Mouse (Mus musculus): ENCODE results near the gene Vmn2r87. TPM values are rescaled to one million over a fixed set of nuclear protein-coding genes. Genes with fewer than 3 reads are reported as not detected.

The Vmn2r87 gene
- polyA plus RNA-seq, 1 experiment from 2014 or later: not detected

Other genes with a start within 250 kb of the Vmn2r87 start
- 5.4 and 6.1 TPM in 2 replicates for gene Neurod4, start 217.2 kb downstream of the Vmn2r87 start, polyA plus RNA-seq (2015; fragmentation: Nextera tagmentation; extraction: Ambion mirVana)
- gene Tespa1, start 174.5 kb downstream of the Vmn2r87 start, polyA plus RNA-seq (2015; fragmentation: Nextera tagmentation; extraction: Ambion mirVana): not detected in 2 replicates
- not detected in 2 replicates for gene Vmn2r84, start 103.1 kb downstream of the Vmn2r87 start, polyA plus RNA-seq (2015; fragmentation: Nextera tagmentation; extraction: Ambion mirVana)
- gene Vmn2r85, start 67.7 kb downstream of the Vmn2r87 start, polyA plus RNA-seq (2015; fragmentation: Nextera tagmentation; extraction: Ambion mirVana): 0.03 TPM in 1 of 2 replicates, not detected in the other
- gene Vmn2r86, start 41.3 kb downstream of the Vmn2r87 start, polyA plus RNA-seq (2015; fragmentation: Nextera tagmentation; extraction: Ambion mirVana): 0.03 TPM in 1 of 2 replicates, not detected in the other

Data from neural tube, embryonic 13.5 days (tissue).